Mouse (Mus musculus) heart, postnatal 0 days (tissue): ENCODE measurements around the gene Chic1.

Experiments
- CTCF ChIP-seq: IDR thresholded peaks from 2 replicates; pipeline ENCODE4 v1.5.1; 2016; ENCODE audit warnings: antibody characterized with exemption, control low read depth, low read depth
- EP300 ChIP-seq: IDR thresholded peaks from 2 replicates; pipeline ENCODE4 v1.6.1; 2016; ENCODE audit warnings: antibody characterized with exemption, low read depth

DNA sequence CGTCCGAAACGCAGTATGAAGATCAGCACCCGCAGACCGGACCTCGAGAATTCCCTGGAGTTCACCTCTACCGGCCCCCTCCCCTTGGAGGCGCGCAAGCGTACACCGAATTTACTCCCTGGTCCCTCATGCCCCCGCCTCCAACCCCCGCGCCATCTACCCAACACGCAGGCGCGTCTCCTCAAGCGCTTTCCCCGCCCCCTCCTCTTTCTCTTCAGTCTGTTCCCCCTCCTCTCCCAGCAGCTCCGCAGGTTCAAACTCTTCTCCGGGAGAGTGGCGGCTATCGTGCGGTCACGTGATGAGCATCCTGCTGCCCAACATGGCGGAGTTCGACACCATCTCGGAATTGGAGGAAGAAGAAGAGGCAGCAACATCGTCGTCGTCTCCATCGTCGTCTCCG, at the start of gene Chic1:
- TF ChIP-seq CTCF (no peak), EP300 (no peak)
